Mouse (Mus musculus) stomach, embryonic 15.5 days (tissue): ENCODE data around the gene Zfand6. TPM values are rescaled to one million over a fixed set of nuclear protein-coding genes. Genes with fewer than 3 reads are reported as not detected.

ENCODE experiments used
- ATAC-seq: fragments of 200-750 bp; cut with Nextera tagmentation; 2 replicates; pipeline ENCODE4 v1.8.0; 2017; ENCODE audit warnings: low read depth, moderate number of reproducible peaks, moderate TSS enrichment; ENCODE audit not compliant: insufficient read depth, low FRiP score
- H3K27ac ChIP-seq: fragments of 300-500 bp; sonication (generic); 2 replicates; pipeline ENCODE4 v1.5.1; 2015; ENCODE audit warnings: mild to moderate bottlenecking, inconsistent platforms
- H3K27me3 ChIP-seq: fragments of 300-500 bp; sonication (generic); replicated peaks from 2 replicates; pipeline ENCODE4 v1.6.1; 2015; ENCODE audit warnings: inconsistent platforms
- H3K36me3 ChIP-seq: fragments of 300-500 bp; sonication (generic); 2 replicates; pipeline ENCODE4 v1.6.1; 2015; ENCODE audit warnings: inconsistent platforms
- H3K4me1 ChIP-seq: fragments of 300-500 bp; sonication (generic); 2 replicates; pipeline ENCODE4 v1.6.1; 2015; ENCODE audit warnings: inconsistent platforms
- H3K4me2 ChIP-seq: fragments of 300-500 bp; sonication (generic); 2 replicates; pipeline ENCODE4 v1.6.1; 2015; ENCODE audit warnings: mild to moderate bottlenecking, inconsistent platforms
- H3K4me3 ChIP-seq: fragments of 300-500 bp; sonication (generic); replicated peaks from 2 replicates; pipeline ENCODE4 v1.5.1; 2015; ENCODE audit warnings: inconsistent platforms
- H3K9ac ChIP-seq: fragments of 300-500 bp; sonication (generic); 2 replicates; pipeline ENCODE4 v1.6.1; 2015; ENCODE audit warnings: inconsistent platforms
- H3K9me3 ChIP-seq: fragments of 300-500 bp; sonication (generic); 2 replicates; pipeline ENCODE4 v1.6.1; 2016; ENCODE audit warnings: inconsistent platforms
- WGBS: fragments of 180-500 bp; shearing (Covaris S2); methylation state at CpG from one replicate; pipeline ENCODE4 v1.1.7; 2015; 5-methylcytosine and 5-hydroxymethylcytosine counted together
- polyA plus RNA-seq: library from polyadenylated mRNA; unstranded; fragments of >200 nt; fragmentation: Nextera tagmentation; extraction: Ambion mirVana; gene quantifications from 2 replicates; pipeline ENCODE4 v1.2.1, GENCODE M21; 2015

Gene Zfand6
- polyA plus RNA-seq, 1 experiment from 2014 or later: 177 TPM

DNA sequence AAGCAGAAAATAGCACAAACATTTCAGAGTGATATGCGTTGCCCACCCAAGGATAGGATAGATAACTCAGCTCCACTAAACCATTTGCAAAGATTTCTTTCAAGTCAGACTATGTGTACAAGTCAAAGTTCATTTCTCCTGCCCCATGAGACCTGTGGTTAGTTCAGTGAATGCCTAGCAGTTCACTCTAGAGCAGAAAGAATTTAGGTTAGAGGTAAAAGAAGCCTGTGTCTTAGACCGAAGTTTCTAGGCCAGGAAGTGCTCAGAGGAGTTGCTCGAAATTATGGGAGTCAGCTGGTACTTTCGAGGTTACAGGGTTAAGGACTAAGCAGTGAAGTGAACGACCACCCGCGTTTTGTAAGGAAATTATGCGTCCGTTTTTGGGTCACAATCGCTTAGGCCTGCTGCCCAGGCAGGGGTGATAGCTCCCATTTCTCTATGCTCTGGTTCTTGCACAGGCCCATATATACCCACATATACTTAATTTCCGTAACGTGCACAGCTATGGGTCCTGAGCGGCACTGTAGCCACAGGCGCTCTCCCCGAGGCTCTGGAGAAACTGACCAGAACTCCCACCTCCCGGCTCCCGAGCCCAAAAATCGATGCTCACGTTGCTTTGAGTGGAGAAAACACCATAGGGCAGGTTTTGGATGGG is 84.6 kb downstream of the Zfand6 start:
- 8% methylated on average over 19 of the region's 19 CpGs for WGBS
- ATAC-seq: no peak
- peak overlapping the region; percentile 51; the same call in 1 of the 2 replicates for H3K27ac ChIP-seq

GRCm38 (mm10) chr7:84604501-84604900 is 85.3 kb downstream of the Zfand6 start:
- Histone ChIP-seq H3K27ac (no peak overlapping the region), H3K4me1 (peaks cover 4% of the 10 kb centered on the region; the same call in 1 of the 2 replicates), H3K4me2 (no peak overlapping the region)

More for the DNA sequence above, 84.6 kb downstream of the Zfand6 start:
- Histone ChIP-seq H3K9ac (peak overlapping the region; percentile 46), H3K27me3 (no peaks in the 10 kb centered on the region), H3K9me3 (no peaks in the 10 kb centered on the region), H3K36me3 (no peaks in the 10 kb centered on the region), H3K4me3 (peak overlapping the region; percentile 59), H3K4me2 (peak overlapping the region; percentile 93), H3K4me1 (peaks cover 4% of the 10 kb centered on the region; the same call in 1 of the 2 replicates)

DNA sequence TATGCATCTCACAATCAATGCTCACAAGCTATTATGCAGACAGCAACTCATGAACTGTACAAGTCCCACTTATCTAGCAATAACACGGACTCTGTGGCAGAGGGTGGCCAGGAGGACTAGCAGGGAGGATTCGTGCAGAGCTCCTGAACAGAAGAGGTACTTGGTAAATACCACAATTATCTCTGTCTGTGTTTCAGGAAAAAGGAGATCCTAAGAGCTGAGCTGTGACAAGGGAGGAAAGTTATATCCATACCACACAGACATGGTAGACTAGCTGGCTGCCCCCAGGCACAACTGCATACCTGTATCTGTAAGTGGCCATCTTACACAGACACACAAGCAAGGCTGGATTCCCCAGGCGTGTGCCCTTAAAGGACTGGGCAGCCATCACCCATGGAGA is 88.4 kb downstream of the Zfand6 start:
- Histone ChIP-seq H3K27me3 (no peaks in the 10 kb centered on the region), H3K9ac (no peak overlapping the region), H3K4me1 (peaks cover 2% of the 10 kb centered on the region; the same call in 1 of the 2 replicates), H3K4me3 (no peak overlapping the region), H3K36me3 (no peaks in the 10 kb centered on the region), H3K4me2 (no peak overlapping the region), H3K27ac (no peak overlapping the region), H3K9me3 (no peaks in the 10 kb centered on the region)
- no peak for ATAC-seq
- WGBS: 78% methylated on average over 3 of the region's 3 CpGs

More at GRCm38 (mm10) chr7:84604501-84604900, 85.3 kb downstream of the Zfand6 start:
- H3K4me3 ChIP-seq: no peak overlapping the region
- ATAC-seq: no peak
- H3K9ac ChIP-seq: no peak overlapping the region
- H3K9me3 ChIP-seq: no peaks in the 10 kb centered on the region
- no peaks in the 10 kb centered on the region for H3K27me3 ChIP-seq
- 68% methylated on average over 3 of the region's 3 CpGs for WGBS
- H3K36me3 ChIP-seq: no peaks in the 10 kb centered on the region

DNA sequence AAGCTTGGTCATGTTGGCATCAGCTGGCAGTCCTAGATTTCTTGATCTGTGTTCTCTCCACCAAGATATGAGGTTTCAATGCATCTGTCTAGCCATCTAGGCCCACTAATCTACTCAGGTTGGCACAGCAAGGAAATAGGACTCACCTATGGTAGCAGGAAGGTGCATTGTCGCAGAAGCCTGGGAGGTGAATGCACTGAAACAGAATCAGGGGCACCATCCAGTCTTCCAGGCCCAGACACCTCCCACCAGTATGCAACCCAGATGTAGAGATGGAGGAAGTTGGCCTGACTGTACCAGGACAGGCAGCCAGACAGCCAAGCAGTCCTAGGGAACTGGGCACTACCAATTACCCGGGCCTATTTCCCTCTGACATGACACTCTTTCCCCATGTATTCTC is 89.1 kb downstream of the Zfand6 start:
- H3K27ac ChIP-seq: no peak overlapping the region
- no peak for ATAC-seq

DNA sequence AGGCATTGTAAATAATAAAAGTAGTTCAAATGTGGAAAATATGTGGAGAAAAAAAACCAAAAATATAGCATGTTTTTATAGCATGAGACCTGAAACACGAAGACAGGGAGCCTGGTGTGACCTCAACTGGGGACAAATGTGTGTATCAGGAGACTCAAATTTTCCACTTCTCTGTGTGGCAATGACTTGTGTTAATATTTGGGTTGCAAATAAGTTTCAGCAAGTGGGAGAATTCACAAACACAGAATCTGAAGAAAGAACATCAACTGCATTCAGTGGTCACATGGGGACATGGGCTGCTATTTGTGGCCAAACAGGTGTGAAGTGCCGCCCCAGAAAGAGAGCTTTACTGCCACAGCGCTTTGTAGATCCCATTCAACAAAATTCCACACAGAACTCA is 93.1 kb downstream of the Zfand6 start:
- WGBS: 83% methylated on average over 3 of the region's 3 CpGs
- no peak overlapping the region for H3K27ac ChIP-seq
- no peaks in the 10 kb centered on the region for H3K36me3 ChIP-seq
- H3K9ac ChIP-seq: no peak overlapping the region
- peaks cover 2% of the 10 kb centered on the region; the same call in 1 of the 2 replicates for H3K4me1 ChIP-seq
- H3K4me3 ChIP-seq: no peak overlapping the region
- H3K9me3 ChIP-seq: no peaks in the 10 kb centered on the region
- H3K27me3 ChIP-seq: no peaks in the 10 kb centered on the region
- H3K4me2 ChIP-seq: no peak overlapping the region
- no peak for ATAC-seq

More for the DNA sequence above, 89.1 kb downstream of the Zfand6 start:
- Histone ChIP-seq H3K4me2 (no peak overlapping the region), H3K4me3 (no peak overlapping the region), H3K9me3 (no peaks in the 10 kb centered on the region), H3K27me3 (no peaks in the 10 kb centered on the region), H3K9ac (no peak overlapping the region), H3K4me1 (no peaks in the 10 kb centered on the region), H3K36me3 (no peaks in the 10 kb centered on the region)
- 93% methylated on average over 2 of the region's 2 CpGs for WGBS

- Histone ChIP-seq H3K9me3 (no peaks in the 10 kb centered on the region), H3K9ac (no peak overlapping the region), H3K36me3 (no peaks in the 10 kb centered on the region), H3K4me3 (no peak overlapping the region), H3K27ac (no peak overlapping the region), H3K4me1 (peaks cover 2% of the 10 kb centered on the region; the same call in 1 of the 2 replicates), H3K27me3 (no peaks in the 10 kb centered on the region), H3K4me2 (no peak overlapping the region)
- WGBS: 90% methylated on average over 3 of the region's 3 CpGs
- no peak for ATAC-seq
Observed at GRCm38 (mm10) chr7:84596002-84596401, 93.8 kb downstream of the Zfand6 start.

DNA sequence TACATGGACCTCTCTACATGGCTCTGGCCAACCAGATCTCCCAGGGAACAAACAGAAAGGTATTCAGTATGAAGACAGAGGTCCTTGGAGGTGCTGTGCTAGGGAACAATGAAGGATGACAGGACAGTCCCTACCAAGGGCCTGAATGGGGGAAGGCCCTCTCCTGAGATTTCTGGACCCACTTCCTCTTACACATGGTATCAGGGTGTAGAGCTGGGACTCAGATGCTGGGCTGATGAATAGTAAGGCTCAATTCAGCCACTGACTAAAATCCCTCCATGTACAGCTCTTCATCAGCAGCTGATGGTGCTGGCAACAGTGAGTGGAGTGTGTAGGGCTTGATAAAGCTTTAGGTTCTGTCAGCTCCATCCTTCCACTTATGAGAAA is 94.8 kb downstream of the Zfand6 start:
- Histone ChIP-seq H3K9me3 (no peaks in the 10 kb centered on the region), H3K27ac (no peak overlapping the region), H3K4me3 (no peak overlapping the region), H3K9ac (no peak overlapping the region), H3K27me3 (no peaks in the 10 kb centered on the region), H3K4me1 (peaks cover 2% of the 10 kb centered on the region; the same call in 1 of the 2 replicates), H3K4me2 (no peak overlapping the region), H3K36me3 (no peaks in the 10 kb centered on the region)
- no peak for ATAC-seq

GRCm38 (mm10) chr7:84594087-84594916 is 95.5 kb downstream of the Zfand6 start:
- WGBS: 42% methylated on average over 8 of the region's 8 CpGs
- Histone ChIP-seq H3K4me2 (no peak overlapping the region), H3K27ac (no peak overlapping the region), H3K4me3 (no peak overlapping the region), H3K27me3 (no peaks in the 10 kb centered on the region), H3K9ac (no peak overlapping the region), H3K36me3 (no peaks in the 10 kb centered on the region), H3K4me1 (peaks cover 2% of the 10 kb centered on the region; the same call in 1 of the 2 replicates), H3K9me3 (no peaks in the 10 kb centered on the region)
- peak; percentile 36; the same call in 1 of the 2 replicates for ATAC-seq

- Histone ChIP-seq H3K27me3 (no peaks in the 10 kb centered on the region), H3K9ac (no peak overlapping the region), H3K36me3 (no peaks in the 10 kb centered on the region), H3K4me2 (no peak overlapping the region), H3K9me3 (no peaks in the 10 kb centered on the region), H3K27ac (no peak overlapping the region), H3K4me1 (peaks cover 2% of the 10 kb centered on the region; the same call in 1 of the 2 replicates), H3K4me3 (no peak overlapping the region)
- 82% methylated on average over 3 of the region's 3 CpGs for WGBS
- ATAC-seq: no peak
Observed at GRCm38 (mm10) chr7:84591347-84591746, 98.4 kb downstream of the Zfand6 start.

DNA sequence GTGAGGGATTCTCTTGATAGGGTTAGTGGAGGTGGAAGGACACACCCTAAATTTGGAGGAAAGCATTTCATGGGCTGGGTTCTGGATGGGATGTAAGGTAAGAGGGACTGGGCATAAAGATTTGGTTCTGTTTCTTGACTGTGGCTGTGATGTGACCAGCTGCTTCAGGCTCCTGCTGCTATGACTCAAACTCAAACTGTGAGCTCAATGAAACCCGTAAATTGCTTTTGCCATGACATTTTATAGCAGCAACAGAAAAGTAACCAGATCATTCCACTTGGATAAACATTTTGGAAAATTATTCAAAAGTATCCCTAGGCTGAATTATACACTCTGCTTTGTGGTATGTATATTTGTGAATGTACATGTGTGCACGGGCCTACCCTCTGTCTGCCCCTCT is 99.1 kb downstream of the Zfand6 start:
- WGBS: 82% methylated on average over 2 of the region's 2 CpGs
- H3K27ac ChIP-seq: no peak overlapping the region
- no peaks in the 10 kb centered on the region for H3K36me3 ChIP-seq
- no peak for ATAC-seq
- H3K9ac ChIP-seq: no peak overlapping the region
- H3K4me3 ChIP-seq: no peak overlapping the region
- H3K9me3 ChIP-seq: no peaks in the 10 kb centered on the region
- peaks cover 2% of the 10 kb centered on the region; the same call in 1 of the 2 replicates for H3K4me1 ChIP-seq
- H3K27me3 ChIP-seq: no peaks in the 10 kb centered on the region
- no peak overlapping the region for H3K4me2 ChIP-seq

DNA sequence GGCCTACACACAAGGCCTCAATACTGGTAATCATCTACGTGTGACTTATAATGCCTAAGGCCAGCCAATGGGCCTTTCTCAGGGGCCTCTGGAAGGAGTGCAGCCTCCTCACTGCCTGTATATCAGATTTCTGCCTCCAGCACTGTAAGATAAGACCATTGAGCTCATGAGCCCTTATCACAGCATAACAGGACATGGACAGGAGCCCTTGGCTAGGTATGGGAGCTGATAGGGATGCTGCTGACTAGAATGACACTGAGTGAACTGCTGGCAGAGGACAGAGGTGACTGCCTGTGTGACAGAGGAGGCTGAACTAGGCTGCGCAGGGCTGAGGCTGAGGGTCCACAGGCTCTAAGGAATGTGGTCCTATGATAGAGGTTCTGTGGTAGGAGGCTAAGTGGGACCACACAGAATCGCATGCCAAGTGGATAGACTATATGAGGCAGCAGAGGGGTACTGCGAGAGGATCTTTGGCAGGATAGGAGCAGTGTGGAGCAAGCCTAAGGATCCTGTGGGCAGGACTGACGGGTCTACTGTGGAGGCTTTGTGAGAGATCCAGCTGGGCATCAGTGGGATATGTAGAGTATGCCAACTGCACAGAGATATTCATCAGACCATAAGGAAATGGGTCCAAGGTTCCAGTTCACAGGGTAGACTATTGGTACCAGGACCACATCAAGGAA is 102.5 kb downstream of the Zfand6 start:
- H3K27ac ChIP-seq: no peak overlapping the region
- no peaks in the 10 kb centered on the region for H3K36me3 ChIP-seq
- no peak overlapping the region for H3K4me3 ChIP-seq
- no peak overlapping the region for H3K9ac ChIP-seq
- peak; percentile 90 for ATAC-seq
- H3K4me1 ChIP-seq: no peaks in the 10 kb centered on the region
- no peaks in the 10 kb centered on the region for H3K27me3 ChIP-seq
- no peaks in the 10 kb centered on the region for H3K9me3 ChIP-seq
- no peak overlapping the region for H3K4me2 ChIP-seq
- WGBS: 79% methylated on average over 5 of the region's 5 CpGs
